Mouse (Mus musculus): Measurements from ENCODE around the gene Tnfsf10. TPM values are rescaled to one million over a fixed set of nuclear protein-coding genes. Genes with fewer than 3 reads are reported as not detected.
"Not testable (repeated sequence)": the region's sequence is repeated elsewhere in the genome, so short reads cannot be mapped to it uniquely, and the experiment has no call there.

The Tnfsf10 gene
- 0.05 and 0.14 TPM in 2 replicates for polyA plus RNA-seq (2015; fragmentation: Nextera tagmentation; extraction: Ambion mirVana)

GRCm38 (mm10) chr3:27316559-27317287 is at the start of gene Tnfsf10:
Gene Tnfsf10, plus strand, starts transcription at chr3:27317028.
- Histone ChIP-seq H3K4me1 (replicated peaks) (peaks cover 12% of the 10 kb centered on the region; the same call in 1 of the 2 replicates), H3K4me3 (replicated peaks) (peak within 1 kb of the TSS; percentile 33), H3K9me3 (replicated peaks) (no peaks in the 10 kb centered on the region), H3K36me3 (no peaks in the 10 kb centered on the region), H3K4me2 (peak within 1 kb of the TSS; percentile 49), H3K27ac (no peak within 1 kb of the TSS), H3K9ac (0 out of 2 replicates have a peak within 1 kb of the TSS, but pooled peaks have one; percentile 4), H3K27me3 (no peaks in the 10 kb centered on the region)
- ATAC-seq (ENCODE audit: low read depth) (no peak), DNase-seq (peak; percentile 4)
- 43% methylated on average over 9 of the region's 9 CpGs for WGBS (ENCODE audit: insufficient replicate concordance)

- no peaks in the 10 kb centered on the region for H3K36me3 ChIP-seq
- no peak for DNase-seq
- 69% methylated on average over 5 of the region's 5 CpGs for WGBS (ENCODE audit: insufficient replicate concordance)
Observed at GRCm38 (mm10) chr3:27267327-27267726, 49.5 kb upstream of the Tnfsf10 start.

GRCm38 (mm10) chr3:27267887-27268286 is 48.9 kb upstream of the Tnfsf10 start:
- H3K27ac ChIP-seq: no peak overlapping the region
- no peak overlapping the region for H3K4me2 ChIP-seq
- 45% methylated on average over 4 of the region's 4 CpGs for WGBS (ENCODE audit: insufficient replicate concordance)
- no peaks in the 10 kb centered on the region for H3K36me3 ChIP-seq
- ATAC-seq (ENCODE audit: low read depth) (no peak), DNase-seq (no peak)
- H3K9me3 ChIP-seq (replicated peaks): no peaks in the 10 kb centered on the region
- no peaks in the 10 kb centered on the region for H3K27me3 ChIP-seq
- H3K4me3 ChIP-seq (replicated peaks): no peak overlapping the region
- H3K9ac ChIP-seq: no peak overlapping the region
- no peaks in the 10 kb centered on the region for H3K4me1 ChIP-seq (replicated peaks)

More at GRCm38 (mm10) chr3:27267327-27267726, 49.5 kb upstream of the Tnfsf10 start:
- no peaks in the 10 kb centered on the region for H3K4me1 ChIP-seq (replicated peaks)
- H3K9ac ChIP-seq: no peak overlapping the region
- no peaks in the 10 kb centered on the region for H3K9me3 ChIP-seq (replicated peaks)
- H3K27ac ChIP-seq: no peak overlapping the region
- H3K27me3 ChIP-seq: no peaks in the 10 kb centered on the region
- H3K4me2 ChIP-seq: no peak overlapping the region
- no peak for ATAC-seq (ENCODE audit: low read depth)
- no peak overlapping the region for H3K4me3 ChIP-seq (replicated peaks)

GRCm38 (mm10) chr3:27269151-27269550 is 47.7 kb upstream of the Tnfsf10 start:
- H3K4me3 ChIP-seq (replicated peaks): no peak overlapping the region
- H3K4me2 ChIP-seq: no peak overlapping the region
- H3K27ac ChIP-seq: no peak overlapping the region
- no peaks in the 10 kb centered on the region for H3K27me3 ChIP-seq
- H3K9ac ChIP-seq: no peak overlapping the region
- no peaks in the 10 kb centered on the region for H3K4me1 ChIP-seq (replicated peaks)
- no peaks in the 10 kb centered on the region for H3K36me3 ChIP-seq
- H3K9me3 ChIP-seq (replicated peaks): no peaks in the 10 kb centered on the region
- 66% methylated on average over 4 of the region's 4 CpGs for WGBS (ENCODE audit: insufficient replicate concordance)
- ATAC-seq (ENCODE audit: low read depth) (no peak), DNase-seq (no peak)

GRCm38 (mm10) chr3:27270160-27270962 is 46.5 kb upstream of the Tnfsf10 start:
- no peak overlapping the region for H3K27ac ChIP-seq

GRCm38 (mm10) chr3:27272926-27273745 is 43.7 kb upstream of the Tnfsf10 start:
- H3K4me2 ChIP-seq: no peak overlapping the region
- H3K4me3 ChIP-seq (replicated peaks): no peak overlapping the region
- DNase-seq (no peak), ATAC-seq (ENCODE audit: low read depth) (no peak)
- 48% methylated on average over 7 of the region's 7 CpGs for WGBS (ENCODE audit: insufficient replicate concordance)
- H3K27ac ChIP-seq: no peak overlapping the region
- H3K4me1 ChIP-seq (replicated peaks): no peaks in the 10 kb centered on the region
- no peaks in the 10 kb centered on the region for H3K9me3 ChIP-seq (replicated peaks)
- no peaks in the 10 kb centered on the region for H3K36me3 ChIP-seq
- H3K27me3 ChIP-seq: no peaks in the 10 kb centered on the region
- no peak overlapping the region for H3K9ac ChIP-seq

More at GRCm38 (mm10) chr3:27270160-27270962, 46.5 kb upstream of the Tnfsf10 start:
- WGBS (ENCODE audit: insufficient replicate concordance): 20% methylated on average over 11 of the region's 11 CpGs
- no peaks in the 10 kb centered on the region for H3K27me3 ChIP-seq
- H3K9me3 ChIP-seq (replicated peaks): no peaks in the 10 kb centered on the region
- H3K4me2 ChIP-seq: no peak overlapping the region
- DNase-seq (no peak), ATAC-seq (ENCODE audit: low read depth) (0 out of 2 replicates have a peak, but pooled peaks have one; percentile 34)
- H3K4me1 ChIP-seq (replicated peaks): no peaks in the 10 kb centered on the region
- H3K4me3 ChIP-seq (replicated peaks): no peak overlapping the region
- no peaks in the 10 kb centered on the region for H3K36me3 ChIP-seq
- H3K9ac ChIP-seq: no peak overlapping the region

- not testable (repeated sequence) for H3K9ac ChIP-seq; H3K4me2 ChIP-seq; H3K27ac ChIP-seq; H3K4me3 ChIP-seq (replicated peaks); H3K9me3 ChIP-seq (replicated peaks); H3K36me3 ChIP-seq; H3K27me3 ChIP-seq; DNase-seq; ATAC-seq (ENCODE audit: low read depth)
- peaks cover 28% of the 10 kb centered on the region for H3K4me1 ChIP-seq (replicated peaks)
- 85% methylated on average over 14 of the region's 14 CpGs for WGBS (ENCODE audit: insufficient replicate concordance)
Observed at GRCm38 (mm10) chr3:27279286-27279925, 37.4 kb upstream of the Tnfsf10 start.

GRCm38 (mm10) chr3:27280280-27280749 is 36.5 kb upstream of the Tnfsf10 start:
- Histone ChIP-seq H3K4me2 (peak overlapping the region; percentile 39), H3K27ac (peak overlapping the region; percentile 63; the same call in 1 of the 2 replicates)
- ATAC-seq (ENCODE audit: low read depth): peak; percentile 63

GRCm38 (mm10) chr3:27283071-27283713 is 33.6 kb upstream of the Tnfsf10 start:
- peak overlapping the region; percentile 39 for H3K4me3 ChIP-seq (replicated peaks)
- no peak for DNase-seq

More at GRCm38 (mm10) chr3:27280280-27280749, 36.5 kb upstream of the Tnfsf10 start:
- Histone ChIP-seq H3K4me3 (replicated peaks) (no peak overlapping the region), H3K27me3 (no peaks in the 10 kb centered on the region), H3K36me3 (no peaks in the 10 kb centered on the region), H3K9me3 (replicated peaks) (no peaks in the 10 kb centered on the region), H3K4me1 (replicated peaks) (peaks cover 34% of the 10 kb centered on the region), H3K9ac (peak overlapping the region; percentile 45; the same call in 1 of the 2 replicates)
- DNase-seq: peak; percentile 50
- WGBS (ENCODE audit: insufficient replicate concordance): 34% methylated on average over 11 of the region's 11 CpGs

GRCm38 (mm10) chr3:27283796-27284195 is 33.0 kb upstream of the Tnfsf10 start:
- Histone ChIP-seq H3K9ac (peak overlapping the region; percentile 29; the same call in 1 of the 2 replicates), H3K4me1 (replicated peaks) (peaks cover 34% of the 10 kb centered on the region)

More at GRCm38 (mm10) chr3:27283071-27283713, 33.6 kb upstream of the Tnfsf10 start:
- Histone ChIP-seq H3K27me3 (no peaks in the 10 kb centered on the region), H3K36me3 (no peaks in the 10 kb centered on the region), H3K27ac (no peak overlapping the region), H3K9ac (peak overlapping the region; percentile 29; the same call in 1 of the 2 replicates), H3K4me2 (peak overlapping the region; percentile 62), H3K9me3 (replicated peaks) (no peaks in the 10 kb centered on the region), H3K4me1 (replicated peaks) (peaks cover 34% of the 10 kb centered on the region)
- peak; percentile 58 for ATAC-seq (ENCODE audit: low read depth)
- 3% methylated on average over 27 of the region's 27 CpGs for WGBS (ENCODE audit: insufficient replicate concordance)

More at GRCm38 (mm10) chr3:27283796-27284195, 33.0 kb upstream of the Tnfsf10 start:
- Histone ChIP-seq H3K27me3 (no peaks in the 10 kb centered on the region), H3K27ac (no peak overlapping the region), H3K4me2 (peak overlapping the region; percentile 62), H3K9me3 (replicated peaks) (no peaks in the 10 kb centered on the region), H3K36me3 (no peaks in the 10 kb centered on the region), H3K4me3 (replicated peaks) (no peak overlapping the region; the same call in 1 of the 2 replicates)
- WGBS (ENCODE audit: insufficient replicate concordance): 69% methylated on average over 7 of the region's 7 CpGs
- no peak for ATAC-seq (ENCODE audit: low read depth)
- no peak for DNase-seq

Measured in liver, embryonic 13.5 days (tissue).